Mouse (Mus musculus) ES-E14 (cell line): Measurements from ENCODE around the gene Cdca8. TPM values are rescaled to one million over a fixed set of nuclear protein-coding genes. Genes with fewer than 3 reads are reported as not detected.

Experiments
- DNase-seq: peaks from one replicate; pipeline ENCODE4 v3.0.0-alpha.2; 2013; ENCODE audit warnings: low read depth, low spot score
- H3K27ac ChIP-seq: 2 replicates; pipeline ENCODE4 v1.5.1; 2012; ENCODE audit warnings: low read depth, mild to moderate bottlenecking, low read length, moderate library complexity, mixed read lengths; ENCODE audit not compliant: poor library complexity, insufficient read depth, severe bottlenecking
- H3K36me3 ChIP-seq: 2 replicates; pipeline ENCODE4 v1.6.1; 2012; ENCODE audit warnings: mild to moderate bottlenecking, low read length, moderate library complexity, mixed read lengths; ENCODE audit not compliant: control insufficient read depth, poor library complexity, insufficient read depth, severe bottlenecking
- H3K4me1 ChIP-seq, 2 experiments: fragments of 150-350 bp in 1 of 2; sonication (generic) in 1 of 2; 2 replicates each; pipeline ENCODE4 v1.6.1; 2012; ENCODE audit warnings: low read length in 2 of 2, mild to moderate bottlenecking in 1 of 2, mixed read lengths in 1 of 2; ENCODE audit not compliant: control insufficient read depth in 2 of 2, insufficient read depth in 2 of 2, poor library complexity in 1 of 2
- H3K4me3 ChIP-seq, 2 experiments: fragments of 150-350 bp in 1 of 2; sonication (generic) in 1 of 2; 2 replicates each; pipeline ENCODE4 v1.5.1; 2012; ENCODE audit warnings: low read length in 2 of 2, low read depth in 1 of 2, mild to moderate bottlenecking in 1 of 2, mixed read lengths in 1 of 2; ENCODE audit not compliant: insufficient read depth in 1 of 2, poor library complexity in 1 of 2, severe bottlenecking in 1 of 2
- H3K9ac ChIP-seq: 2 replicates; pipeline ENCODE4 v1.6.1; 2012; ENCODE audit warnings: low read depth, mild to moderate bottlenecking, low read length, mixed read lengths; ENCODE audit not compliant: poor library complexity, insufficient read depth, severe bottlenecking
- H3K9me3 ChIP-seq: fragments of 150-350 bp; sonication (generic); 2 replicates; pipeline ENCODE4 v1.6.1; 2012; ENCODE audit warnings: low read depth, mild to moderate bottlenecking, low read length; ENCODE audit not compliant: control insufficient read depth, insufficient read depth
- CHD2 ChIP-seq: IDR thresholded peaks from 2 replicates; pipeline ENCODE4 v1.6.1; 2014; ENCODE audit warnings: mild to moderate bottlenecking, low read depth, low read length, inconsistent platforms
- HCFC1 ChIP-seq: IDR thresholded peaks from 2 replicates; pipeline ENCODE4 v1.6.1; 2012; ENCODE audit warnings: low read length, inconsistent platforms, borderline replicate concordance; ENCODE audit not compliant: insufficient read depth
- MAFK ChIP-seq: IDR thresholded peaks from 2 replicates; pipeline ENCODE4 v1.6.1; 2014; ENCODE audit warnings: mild to moderate bottlenecking, low read depth, low read length, inconsistent platforms; ENCODE audit not compliant: insufficient read depth
- ZC3H11A ChIP-seq: IDR thresholded peaks from 2 replicates; pipeline ENCODE4 v1.6.1; 2012; ENCODE audit warnings: low read depth, mild to moderate bottlenecking, inconsistent platforms, low read length, borderline replicate concordance
- ZNF384 ChIP-seq: IDR thresholded peaks from 2 replicates; pipeline ENCODE4 v1.6.1; 2012; ENCODE audit warnings: low read depth, low read length, inconsistent platforms
- in situ Hi-C, 2 experiments: fragments of 600-800 bp; cut with MboI; formaldehyde crosslinking; loops; one replicate each; pipeline ENCODE4 v1.15.1; 2025; ENCODE audit warnings: low sequenced_read_pairs in 2 of 2, inconsistent platforms in 1 of 2; ENCODE audit not compliant: unreplicated experiment in 2 of 2
- total RNA-seq: library from RNA; depleted of rRNA; stranded (reverse); fragments of 300-350 nt; gene quantifications from 2 replicates; pipeline ENCODE4 v1.2.3, GENCODE M21; 2012; rRNA removed

The Cdca8 gene
- total RNA-seq, 1 experiment = 96.1 TPM

DNA sequence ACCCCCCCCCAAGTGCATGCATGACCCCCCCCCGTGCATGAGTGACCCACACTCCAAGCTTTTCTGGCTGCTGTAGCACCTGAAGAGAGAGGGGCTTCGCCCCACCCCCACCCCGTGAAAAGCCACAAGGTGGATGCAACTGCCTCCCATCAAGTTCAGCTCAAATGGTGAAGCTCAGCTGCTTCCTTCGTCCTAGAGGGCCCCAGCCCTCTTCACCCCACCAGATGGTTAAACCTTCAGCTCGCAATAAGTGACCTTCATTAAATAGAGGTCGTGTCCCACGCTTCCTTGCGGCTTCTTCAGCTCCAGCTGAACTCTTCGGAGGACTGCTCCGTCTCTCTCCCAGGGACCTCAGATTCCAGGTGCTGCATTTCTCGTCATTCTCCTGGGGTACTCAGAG is 58.5 kb downstream of the Cdca8 start, which contains the start of gene Epha10:
Epha10 (plus strand) TSS at position 301 of the 400 bp plus-strand sequence.
- Histone ChIP-seq H3K4me1 (peaks cover 0 to 16% of the 10 kb centered on the region in 2 experiments; a peak in 1 of 4 replicates), H3K9ac (no peak within 1 kb of the TSS), H3K9me3 (no peaks in the 10 kb centered on the region), H3K27ac (no peak within 1 kb of the TSS), H3K4me3 (peak within 1 kb of the TSS; percentile 68), H3K36me3 (no peaks in the 10 kb centered on the region)
- no peak for TF ChIP-seq ZC3H11A
- no peak for TF ChIP-seq HCFC1
- no peak for TF ChIP-seq CHD2
- TF ChIP-seq ZNF384 = no peak
- no peak for TF ChIP-seq MAFK
- in situ Hi-C loops = no loop called here
- DNase-seq = no peak

DNA sequence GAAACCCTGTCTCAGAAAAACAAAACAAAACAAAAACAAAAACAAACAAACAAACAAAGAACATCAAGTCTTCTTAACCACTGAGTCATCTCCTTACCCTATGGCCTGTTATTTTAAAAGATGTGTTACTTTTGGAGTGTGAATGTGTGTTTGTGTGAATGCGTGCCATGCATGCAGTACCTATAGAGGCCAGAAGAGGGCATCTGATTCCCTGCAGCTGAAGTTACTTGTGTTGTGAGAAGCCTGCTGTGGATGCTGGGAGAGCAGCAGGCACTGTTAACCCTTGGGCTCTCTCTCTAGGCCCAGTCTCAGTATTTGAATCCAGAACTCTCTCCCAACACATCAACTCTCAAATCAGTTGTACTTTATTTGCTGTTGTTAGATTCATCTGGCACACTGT is 66.4 kb downstream of the Cdca8 start:
- Histone ChIP-seq H3K27ac (no peak overlapping the region), H3K9ac (no peak overlapping the region), H3K4me1 (no peaks in the 10 kb centered on the region), H3K4me3 (no peak overlapping the region), H3K36me3 (no peaks in the 10 kb centered on the region; the same call in 1 of the 2 replicates), H3K9me3 (no peaks in the 10 kb centered on the region)
- DNase-seq = no peak
- TF ChIP-seq ZC3H11A (peak; percentile 40; the same call in 1 of the 2 replicates), MAFK (no peak)
- in situ Hi-C loops = no loop called here

Other genes starting within 250 kb of the Cdca8 start
- 29.2 and 39.7 TPM in 2 replicates for gene Utp11, start 245.7 kb downstream of the Cdca8 start, total RNA-seq
- gene Fhl3, start 238.6 kb downstream of the Cdca8 start, total RNA-seq = 7.5 and 13.7 TPM in 2 replicates
- gene Sf3a3, start 224.5 kb downstream of the Cdca8 start, total RNA-seq = 91.6 and 117 TPM in 2 replicates
- gene Inpp5b, start 197.5 kb downstream of the Cdca8 start, total RNA-seq = 12.6 and 14.0 TPM in 2 replicates
- gene Mtf1, start 137.2 kb downstream of the Cdca8 start, total RNA-seq = 10.1 and 15.4 TPM in 2 replicates
- gene Yrdc, start 88.6 kb downstream of the Cdca8 start, total RNA-seq = 82.7 and 85.3 TPM in 2 replicates
- 21.4 and 25.8 TPM in 2 replicates for gene 1110065P20Rik, start 88.1 kb downstream of the Cdca8 start, total RNA-seq
- 5.4 and 10.5 TPM in 2 replicates for gene Maneal, start 77.1 kb downstream of the Cdca8 start, total RNA-seq
- gene Epha10, start 58.4 kb downstream of the Cdca8 start, total RNA-seq = 0.54 and 0.95 TPM in 2 replicates
- 23.8 and 32.6 TPM in 2 replicates for gene 9930104L06Rik, start 2.3 kb downstream of the Cdca8 start, total RNA-seq
- gene Rspo1, start 47.1 kb upstream of the Cdca8 start, total RNA-seq = 3.3 and 4.2 TPM in 2 replicates
- gene Gnl2, start 77.3 kb upstream of the Cdca8 start, total RNA-seq = 66.0 and 77.8 TPM in 2 replicates
- 0.16 TPM in 1 of 2 replicates, not detected in the other for gene Dnali1, start 126.4 kb upstream of the Cdca8 start, total RNA-seq
- gene Snip1, start 127.4 kb upstream of the Cdca8 start, total RNA-seq = 19.8 and 25.1 TPM in 2 replicates
- gene Meaf6, start 145.8 kb upstream of the Cdca8 start, total RNA-seq = 20.6 and 25.0 TPM in 2 replicates
- gene Zc3h12a, start 188.5 kb upstream of the Cdca8 start, total RNA-seq = 4.9 and 10.4 TPM in 2 replicates